13 mouse cellular contexts compared by ENCODE assay signal in genomic region chr4:8928551-8929305, GRCm38 (mm10).
A peak's percentile ranks its signal among the peaks of the same experiment; 100 is the strongest.
DNase-seq lines count a peak whose midpoint lies in the region; ATAC-seq and TF ChIP-seq lines count a peak whose summit lies in the region.
"Had no signal": no experiment of that assay in that cellular context is flagged by ENCODE, and none has a peak within 500 bp of the region (broad histone marks: within the 10 kb centered on the region; RNA-seq: fewer than 3 reads in every experiment).

No protein-coding gene starts in this region.

- no peak for TF ChIP-seq CTCF in liver, adult 2 months (IDR thresholded peaks at IDR 0.05; ENCODE audit: low read depth, low read length)
- no peak for TF ChIP-seq CTCF in small intestine, adult 2 months (IDR thresholded peaks at IDR 0.05; ENCODE audit: extremely low read depth, insufficient read length, insufficient replicate concordance, low read depth, low read length)

- peaks cover 2% of the 10 kb centered on the region; the same call in 1 of the 2 replicates for H3K4me1 ChIP-seq in liver, adult 2 months (ENCODE audit: control insufficient read depth, insufficient read depth, low read length)
- H3K4me1 ChIP-seq in small intestine, adult 2 months (ENCODE audit: control insufficient read depth, insufficient read depth, insufficient read length, low read length): peaks cover 12% of the 10 kb centered on the region
- H3K4me1 ChIP-seq in forebrain, embryonic 12.5 days: peaks cover 7% of the 10 kb centered on the region

- no peaks in the 10 kb centered on the region for H3K27me3 ChIP-seq in liver, adult 2 months (ENCODE audit: control insufficient read depth, insufficient read depth, low read length)
- H3K27me3 ChIP-seq in small intestine, adult 2 months (ENCODE audit: control insufficient read depth, insufficient read depth, low read length): no peaks in the 10 kb centered on the region
- H3K27me3 ChIP-seq in forebrain, embryonic 12.5 days: no peaks in the 10 kb centered on the region

- no peaks in the 10 kb centered on the region for H3K9me3 ChIP-seq in forebrain, embryonic 12.5 days

- no peaks in the 10 kb centered on the region for H3K79me2 ChIP-seq in liver, adult 2 months (ENCODE audit: control insufficient read depth, insufficient read depth, low read length)

- TF ChIP-seq POLR2A in liver, adult 2 months (IDR thresholded peaks at IDR 0.05; ENCODE audit: extremely low read depth, insufficient read depth, low read length): no peak
- TF ChIP-seq POLR2A in small intestine, adult 2 months (IDR thresholded peaks at IDR 0.05; ENCODE audit: low read depth, low read length): no peak

- peak; percentile 51 for DNase-seq in cerebellum, adult 9-10 months
- peak; percentile 68 for DNase-seq in liver, adult 2 months (ENCODE audit: extremely low read depth, low read depth, low spot score)
- DNase-seq in liver: no peak
- peak; percentile 76 for DNase-seq in induced T-regulatory cell, adult 2 months (ENCODE audit: low read depth)
- DNase-seq: kidney, adult 11 months; lung, embryonic 14.5 days; right cerebral cortex, postnatal 14 days had no signal

- H3K27ac ChIP-seq in liver, adult 2 months (replicated peaks; ENCODE audit: insufficient read depth, low read depth, low read length): peak overlapping the region; percentile 39
- H3K27ac ChIP-seq in small intestine, adult 2 months (ENCODE audit: insufficient read depth, low read depth, low read length): no peak overlapping the region
- no peak overlapping the region for H3K27ac ChIP-seq in forebrain, embryonic 12.5 days

- no peaks in the 10 kb centered on the region for H3K36me3 ChIP-seq in liver, adult 2 months (ENCODE audit: control insufficient read depth, insufficient read depth, low read length)
- no peaks in the 10 kb centered on the region for H3K36me3 ChIP-seq in small intestine, adult 2 months (ENCODE audit: control insufficient read depth, insufficient read depth, low read length)
- H3K36me3 ChIP-seq in forebrain, embryonic 12.5 days (replicated peaks): no peaks in the 10 kb centered on the region

- no peak for ATAC-seq in cerebellum, adult (ENCODE audit: insufficient number of reproducible peaks, low FRiP score, low TSS enrichment)
- ATAC-seq in forebrain, embryonic 12.5 days (ENCODE audit: low FRiP score): no peak
- ATAC-seq in frontal cortex, adult (ENCODE audit: low TSS enrichment): no peak; the same call in 1 of the 2 replicates

- 0 out of 2 replicates have a peak overlapping the region, but pooled peaks have one; percentile 22 for H3K9ac ChIP-seq in liver, adult 2 months (ENCODE audit: low read depth, low read length)
- no peak overlapping the region for H3K9ac ChIP-seq in forebrain, embryonic 12.5 days
- H3K9ac ChIP-seq: lung, embryonic 14.5 days had no signal

- peak overlapping the region; percentile 47 for H3K4me3 ChIP-seq in liver, adult 2 months (ENCODE audit: insufficient read depth, low read depth, low read length)
- peak overlapping the region; percentile 31 for H3K4me3 ChIP-seq in small intestine, adult 2 months (ENCODE audit: low read depth, low read length)
- H3K4me3 ChIP-seq in forebrain, embryonic 12.5 days (replicated peaks): no peak overlapping the region
- H3K4me3 ChIP-seq: erythroblast, embryonic 14.5 days had no signal

- no peak overlapping the region for H3K4me2 ChIP-seq in forebrain, embryonic 12.5 days
- H3K4me2 ChIP-seq: heart, embryonic 11.5 days; lung, embryonic 14.5 days had no signal

- 30% methylated on average over 17 of the region's 17 CpGs for WGBS in liver, adult 2 months
- 24% methylated on average over 17 of the region's 17 CpGs for WGBS in small intestine, adult 2 months
- 78% methylated on average over 17 of the region's 17 CpGs for WGBS in forebrain, embryonic 12.5 days
